Mouse (Mus musculus): Measurements from ENCODE around the gene Usp19. TPM values are rescaled to one million over a fixed set of nuclear protein-coding genes. Genes with fewer than 3 reads are reported as not detected.

Usp19 gene
- polyA plus RNA-seq, 1 experiment from 2014 or later: 77.2 TPM

- 73% methylated on average over 4 of the region's 4 CpGs for WGBS
- 0 out of 2 replicates have a peak, but pooled peaks cover 6% of the 10 kb centered on the region for H3K9me3 ChIP-seq
- no peak overlapping the region for H3K4me2 ChIP-seq
- H3K9ac ChIP-seq: no peak overlapping the region
- no peak overlapping the region for H3K27ac ChIP-seq
- no peaks in the 10 kb centered on the region for H3K4me1 ChIP-seq
- no peaks in the 10 kb centered on the region for H3K27me3 ChIP-seq
- H3K36me3 ChIP-seq: peaks cover 30% of the 10 kb centered on the region
- H3K4me3 ChIP-seq: no peak overlapping the region
- no peak for ATAC-seq (ENCODE audit: insufficient number of reproducible peaks, insufficient read depth, low FRiP score, low TSS enrichment, low read depth)
Measured at GRCm38 (mm10) chr9:108469845-108470244, 20.6 kb upstream of the Usp19 start.

GRCm38 (mm10) chr9:108474528-108474927 is 15.9 kb upstream of the Usp19 start:
- Histone ChIP-seq H3K36me3 (no peaks in the 10 kb centered on the region), H3K4me2 (no peak overlapping the region), H3K27me3 (no peaks in the 10 kb centered on the region), H3K9me3 (no peaks in the 10 kb centered on the region), H3K4me3 (no peak overlapping the region), H3K27ac (no peak overlapping the region), H3K4me1 (peaks cover 10% of the 10 kb centered on the region), H3K9ac (no peak overlapping the region)
- WGBS: 80% methylated on average over 1 of the region's 1 CpGs
- ATAC-seq (ENCODE audit: insufficient number of reproducible peaks, insufficient read depth, low FRiP score, low TSS enrichment, low read depth): no peak

GRCm38 (mm10) chr9:108478638-108479156 is 11.7 kb upstream of the Usp19 start:
- 1% methylated on average over 20 of the region's 20 CpGs for WGBS
- H3K4me2 ChIP-seq: peak overlapping the region; percentile 95
- ATAC-seq (ENCODE audit: insufficient number of reproducible peaks, insufficient read depth, low FRiP score, low TSS enrichment, low read depth): peak; percentile 71; the same call in 1 of the 2 replicates
- H3K4me1 ChIP-seq: peaks cover 26% of the 10 kb centered on the region
- H3K27ac ChIP-seq: peak overlapping the region; percentile 90
- no peaks in the 10 kb centered on the region for H3K9me3 ChIP-seq
- peak overlapping the region; percentile 75 for H3K9ac ChIP-seq
- no peaks in the 10 kb centered on the region for H3K27me3 ChIP-seq
- H3K36me3 ChIP-seq: peaks cover 32% of the 10 kb centered on the region
- H3K4me3 ChIP-seq: peak overlapping the region; percentile 68

- ATAC-seq (ENCODE audit: insufficient number of reproducible peaks, insufficient read depth, low FRiP score, low TSS enrichment, low read depth): 0 out of 2 replicates have a peak, but pooled peaks have one; percentile 4
- peak overlapping the region; percentile 90 for H3K27ac ChIP-seq
- peak overlapping the region; percentile 68 for H3K4me3 ChIP-seq
- H3K4me2 ChIP-seq: peak overlapping the region; percentile 95
- 36% methylated on average over 11 of the region's 11 CpGs for WGBS
- peaks cover 26% of the 10 kb centered on the region for H3K4me1 ChIP-seq
- no peaks in the 10 kb centered on the region for H3K9me3 ChIP-seq
- 0 out of 2 replicates have a peak overlapping the region, but pooled peaks have one; percentile 75 for H3K9ac ChIP-seq
- H3K36me3 ChIP-seq: peaks cover 37% of the 10 kb centered on the region
- no peaks in the 10 kb centered on the region for H3K27me3 ChIP-seq
Measured at GRCm38 (mm10) chr9:108479241-108479640, 11.2 kb upstream of the Usp19 start.

GRCm38 (mm10) chr9:108479721-108480351 is 10.6 kb upstream of the Usp19 start, which contains the start of gene Lamb2:
Gene Lamb2 (plus strand): TSS chr9:108479736.
- H3K4me2 ChIP-seq: peak within 1 kb of the TSS; percentile 95
- ATAC-seq (ENCODE audit: insufficient number of reproducible peaks, insufficient read depth, low FRiP score, low TSS enrichment, low read depth): peak; percentile 15; the same call in 1 of the 2 replicates

GRCm38 (mm10) chr9:108480813-108481519 is 9.4 kb upstream of the Usp19 start:
- no peaks in the 10 kb centered on the region for H3K9me3 ChIP-seq
- H3K36me3 ChIP-seq: peaks cover 53% of the 10 kb centered on the region
- no peak for ATAC-seq (ENCODE audit: insufficient number of reproducible peaks, insufficient read depth, low FRiP score, low TSS enrichment, low read depth)
- WGBS: 92% methylated on average over 28 of the region's 28 CpGs
- peak overlapping the region; percentile 86 for H3K9ac ChIP-seq
- no peak overlapping the region for H3K27ac ChIP-seq
- peak overlapping the region; percentile 95 for H3K4me2 ChIP-seq
- peak overlapping the region; percentile 68 for H3K4me3 ChIP-seq
- H3K4me1 ChIP-seq: peaks cover 26% of the 10 kb centered on the region
- H3K27me3 ChIP-seq: no peaks in the 10 kb centered on the region

More at GRCm38 (mm10) chr9:108479721-108480351, 10.6 kb upstream of the Usp19 start, which contains the start of gene Lamb2:
- Histone ChIP-seq H3K36me3 (peaks cover 41% of the 10 kb centered on the region), H3K4me3 (peak within 1 kb of the TSS; percentile 68), H3K27ac (peak within 1 kb of the TSS; percentile 90), H3K9ac (peak within 1 kb of the TSS; percentile 86), H3K4me1 (peaks cover 26% of the 10 kb centered on the region), H3K9me3 (no peaks in the 10 kb centered on the region), H3K27me3 (no peaks in the 10 kb centered on the region)
- WGBS: 9% methylated on average over 10 of the region's 10 CpGs

- peak overlapping the region; percentile 95; the same call in 1 of the 2 replicates for H3K4me2 ChIP-seq
- H3K4me1 ChIP-seq: peaks cover 26% of the 10 kb centered on the region
- H3K9me3 ChIP-seq: no peaks in the 10 kb centered on the region
- no peaks in the 10 kb centered on the region for H3K27me3 ChIP-seq
- H3K27ac ChIP-seq: no peak overlapping the region
- WGBS: 92% methylated on average over 19 of the region's 19 CpGs
- H3K36me3 ChIP-seq: peaks cover 60% of the 10 kb centered on the region
- ATAC-seq (ENCODE audit: insufficient number of reproducible peaks, insufficient read depth, low FRiP score, low TSS enrichment, low read depth): no peak
- peak overlapping the region; percentile 86 for H3K9ac ChIP-seq
- H3K4me3 ChIP-seq: no peak overlapping the region
Measured at GRCm38 (mm10) chr9:108481520-108482210, 8.7 kb upstream of the Usp19 start.

GRCm38 (mm10) chr9:108483051-108483790 is 7.2 kb upstream of the Usp19 start:
- Histone ChIP-seq H3K27ac (no peak overlapping the region), H3K4me2 (no peak overlapping the region), H3K4me3 (no peak overlapping the region), H3K27me3 (no peaks in the 10 kb centered on the region), H3K9me3 (no peaks in the 10 kb centered on the region), H3K4me1 (peaks cover 26% of the 10 kb centered on the region), H3K36me3 (peaks cover 75% of the 10 kb centered on the region), H3K9ac (no peak overlapping the region)
- 92% methylated on average over 18 of the region's 18 CpGs for WGBS
- ATAC-seq (ENCODE audit: insufficient number of reproducible peaks, insufficient read depth, low FRiP score, low TSS enrichment, low read depth): no peak

- Histone ChIP-seq H3K27ac (no peak overlapping the region), H3K9ac (no peak overlapping the region), H3K4me1 (peaks cover 21% of the 10 kb centered on the region), H3K27me3 (no peaks in the 10 kb centered on the region), H3K36me3 (peaks cover 83% of the 10 kb centered on the region), H3K9me3 (no peaks in the 10 kb centered on the region), H3K4me2 (no peak overlapping the region), H3K4me3 (no peak overlapping the region)
- ATAC-seq (ENCODE audit: insufficient number of reproducible peaks, insufficient read depth, low FRiP score, low TSS enrichment, low read depth): no peak
- 90% methylated on average over 15 of the region's 15 CpGs for whole genome bisulfite sequencing
Measured at GRCm38 (mm10) chr9:108484021-108484420, 6.4 kb upstream of the Usp19 start.

GRCm38 (mm10) chr9:108485301-108485875 is 5.0 kb upstream of the Usp19 start:
- 94% methylated on average over 19 of the region's 19 CpGs for WGBS
- peaks cover 20% of the 10 kb centered on the region for H3K4me1 ChIP-seq
- no peak for ATAC-seq (ENCODE audit: insufficient number of reproducible peaks, insufficient read depth, low FRiP score, low TSS enrichment, low read depth)

More at GRCm38 (mm10) chr9:108485301-108485875, 5.0 kb upstream of the Usp19 start:
- Histone ChIP-seq H3K9ac (no peak overlapping the region), H3K27ac (no peak overlapping the region), H3K9me3 (no peaks in the 10 kb centered on the region), H3K36me3 (peaks cover 96% of the 10 kb centered on the region), H3K4me3 (no peak overlapping the region), H3K27me3 (no peaks in the 10 kb centered on the region), H3K4me2 (no peak overlapping the region)

Measured in embryonic facial prominence, embryonic 13.5 days (tissue).